Mouse (Mus musculus) liver, embryonic 15.5 days (tissue): ENCODE measurements around the gene Slc35f5. TPM values are rescaled to one million over a fixed set of nuclear protein-coding genes. Genes with fewer than 3 reads are reported as not detected.
A peak's percentile ranks its signal among the peaks of the same experiment; 100 is the strongest.
"Not testable (repeated sequence)": the region's sequence is repeated elsewhere in the genome, so short reads cannot be mapped to it uniquely, and the experiment has no call there.

Experiments
- ATAC-seq: fragments of 200-750 bp; cut with Nextera tagmentation; 2 replicates; pipeline ENCODE4 v1.8.0; 2017; ENCODE audit warnings: moderate number of reproducible peaks, mild to moderate bottlenecking, moderate library complexity; ENCODE audit not compliant: insufficient read depth
- H3K27ac ChIP-seq: fragments of 300-500 bp; sonication (generic); replicated peaks from 2 replicates; pipeline ENCODE4 v1.5.1; 2015; ENCODE audit warnings: mild to moderate bottlenecking, inconsistent platforms
- H3K27me3 ChIP-seq: fragments of 300-500 bp; sonication (generic); 2 replicates; pipeline ENCODE4 v1.6.1; 2015; ENCODE audit warnings: mild to moderate bottlenecking, inconsistent platforms
- H3K36me3 ChIP-seq: fragments of 300-500 bp; sonication (generic); replicated peaks from 2 replicates; pipeline ENCODE4 v1.6.1; 2015; ENCODE audit warnings: moderate library complexity, mild to moderate bottlenecking, inconsistent platforms
- H3K4me1 ChIP-seq: fragments of 300-500 bp; sonication (generic); replicated peaks from 2 replicates; pipeline ENCODE4 v1.6.1; 2015; ENCODE audit warnings: inconsistent platforms
- H3K4me2 ChIP-seq: fragments of 300-500 bp; sonication (generic); 2 replicates; pipeline ENCODE4 v1.6.1; 2015; ENCODE audit warnings: moderate library complexity, mild to moderate bottlenecking, inconsistent platforms
- H3K4me3 ChIP-seq: fragments of 300-500 bp; sonication (generic); replicated peaks from 2 replicates; pipeline ENCODE4 v1.5.1; 2015; ENCODE audit warnings: mild to moderate bottlenecking, inconsistent platforms
- H3K9ac ChIP-seq: fragments of 300-500 bp; sonication (generic); 2 replicates; pipeline ENCODE4 v1.6.1; 2015; ENCODE audit warnings: moderate library complexity, mild to moderate bottlenecking, inconsistent platforms
- H3K9me3 ChIP-seq: fragments of 300-500 bp; sonication (generic); replicated peaks from 2 replicates; pipeline ENCODE4 v1.6.1; 2016; ENCODE audit warnings: inconsistent platforms
- WGBS: fragments of 180-500 bp; shearing (Covaris S2); methylation state at CpG from one replicate; pipeline ENCODE4 v1.1.7; 2015; ENCODE audit warnings: mixed read lengths; ENCODE audit not compliant: insufficient replicate concordance; 5-methylcytosine and 5-hydroxymethylcytosine counted together
- polyA plus RNA-seq: library from polyadenylated mRNA; unstranded; fragments of >200 nt; fragmentation: Nextera tagmentation; extraction: Ambion mirVana; gene quantifications from 2 replicates; pipeline ENCODE4 v1.2.1, GENCODE M21; 2015

Gene Slc35f5
- 28.7 and 30.7 TPM in 2 replicates for polyA plus RNA-seq

- Histone ChIP-seq H3K36me3 (no peaks in the 10 kb centered on the region), H3K4me3 (peak within 1 kb of the TSS; percentile 72), H3K9ac (peak within 1 kb of the TSS; percentile 64), H3K27me3 (no peaks in the 10 kb centered on the region; the same call in 1 of the 2 replicates), H3K4me1 (peaks cover 31% of the 10 kb centered on the region), H3K27ac (peak within 1 kb of the TSS; percentile 84), H3K4me2 (peak within 1 kb of the TSS; percentile 88), H3K9me3 (no peaks in the 10 kb centered on the region)
- under 1% methylated on average over 61 of the region's 61 CpGs for WGBS
- peak; percentile 89 for ATAC-seq
Measured at GRCm38 (mm10) chr1:125560259-125561192, at the start of gene Slc35f5. Gene Slc35f5, plus strand, starts transcription at chr1:125560595.

GRCm38 (mm10) chr1:125514706-125515105 lies 45.7 kb upstream of the Slc35f5 start:
- Histone ChIP-seq H3K27me3 (no peaks in the 10 kb centered on the region), H3K9me3 (no peaks in the 10 kb centered on the region), H3K36me3 (no peaks in the 10 kb centered on the region), H3K4me3 (no peak overlapping the region), H3K27ac (no peak overlapping the region), H3K4me1 (no peaks in the 10 kb centered on the region), H3K4me2 (no peak overlapping the region), H3K9ac (no peak overlapping the region)
- ATAC-seq, result no peak
- 76% methylated on average over 5 of the region's 5 CpGs for WGBS

- Histone ChIP-seq H3K36me3 (no peaks in the 10 kb centered on the region), H3K9ac (no peak overlapping the region), H3K4me3 (no peak overlapping the region), H3K27me3 (no peaks in the 10 kb centered on the region), H3K4me1 (no peaks in the 10 kb centered on the region), H3K9me3 (no peaks in the 10 kb centered on the region), H3K27ac (no peak overlapping the region), H3K4me2 (no peak overlapping the region)
- 57% methylated on average over 7 of the region's 7 CpGs for WGBS
- ATAC-seq, result no peak
Measured at GRCm38 (mm10) chr1:125516910-125517659, 43.3 kb upstream of the Slc35f5 start.

GRCm38 (mm10) chr1:125519107-125519611 lies 41.2 kb upstream of the Slc35f5 start:
- 31% methylated on average over 5 of the region's 5 CpGs for WGBS
- Histone ChIP-seq H3K27ac (0 out of 2 replicates have a peak overlapping the region, but pooled peaks have one; percentile 19), H3K4me3 (no peak overlapping the region)

GRCm38 (mm10) chr1:125525965-125526665 lies 34.3 kb upstream of the Slc35f5 start:
- H3K36me3 ChIP-seq, result no peaks in the 10 kb centered on the region
- ATAC-seq, result no peak

More at GRCm38 (mm10) chr1:125519107-125519611, 41.2 kb upstream of the Slc35f5 start:
- Histone ChIP-seq H3K4me2 (no peak overlapping the region), H3K9ac (no peak overlapping the region), H3K4me1 (no peaks in the 10 kb centered on the region), H3K36me3 (no peaks in the 10 kb centered on the region), H3K9me3 (no peaks in the 10 kb centered on the region), H3K27me3 (no peaks in the 10 kb centered on the region)
- peak; percentile 91 for ATAC-seq

GRCm38 (mm10) chr1:125526666-125527004 lies 33.8 kb upstream of the Slc35f5 start:
- Histone ChIP-seq H3K36me3 (no peaks in the 10 kb centered on the region), H3K9ac (no peak overlapping the region), H3K27me3 (no peaks in the 10 kb centered on the region), H3K9me3 (no peaks in the 10 kb centered on the region), H3K27ac (no peak overlapping the region), H3K4me3 (no peak overlapping the region), H3K4me1 (no peaks in the 10 kb centered on the region), H3K4me2 (no peak overlapping the region)
- no peak for ATAC-seq
- WGBS, result 55% methylated on average over 1 of the region's 1 CpGs

More at GRCm38 (mm10) chr1:125525965-125526665, 34.3 kb upstream of the Slc35f5 start:
- no peak overlapping the region for H3K27ac ChIP-seq
- H3K9ac ChIP-seq, result no peak overlapping the region
- H3K4me2 ChIP-seq, result no peak overlapping the region
- no peak overlapping the region for H3K4me3 ChIP-seq
- H3K27me3 ChIP-seq, result no peaks in the 10 kb centered on the region
- H3K9me3 ChIP-seq, result no peaks in the 10 kb centered on the region
- H3K4me1 ChIP-seq, result no peaks in the 10 kb centered on the region
- 41% methylated on average over 7 of the region's 7 CpGs for WGBS

GRCm38 (mm10) chr1:125527364-125527763 lies 33.0 kb upstream of the Slc35f5 start:
- Histone ChIP-seq H3K9me3 (no peaks in the 10 kb centered on the region), H3K4me1 (no peaks in the 10 kb centered on the region), H3K27me3 (no peaks in the 10 kb centered on the region), H3K27ac (no peak overlapping the region), H3K4me2 (no peak overlapping the region), H3K36me3 (no peaks in the 10 kb centered on the region), H3K9ac (no peak overlapping the region), H3K4me3 (no peak overlapping the region)
- 48% methylated on average over 3 of the region's 3 CpGs for WGBS
- no peak for ATAC-seq

GRCm38 (mm10) chr1:125533180-125533912 lies 27.0 kb upstream of the Slc35f5 start:
- not testable (repeated sequence) for H3K9ac ChIP-seq, H3K4me2 ChIP-seq, H3K27ac ChIP-seq, H3K36me3 ChIP-seq, H3K27me3 ChIP-seq, H3K4me1 ChIP-seq, H3K4me3 ChIP-seq, H3K9me3 ChIP-seq, ATAC-seq
- 62% methylated on average over 10 of the region's 10 CpGs for WGBS

- Histone ChIP-seq H3K27me3 (no peaks in the 10 kb centered on the region), H3K9ac (no peak overlapping the region), H3K27ac (no peak overlapping the region), H3K4me3 (no peak overlapping the region), H3K9me3 (no peaks in the 10 kb centered on the region), H3K36me3 (no peaks in the 10 kb centered on the region), H3K4me2 (no peak overlapping the region), H3K4me1 (no peaks in the 10 kb centered on the region)
- whole genome bisulfite sequencing, result 69% methylated on average over 2 of the region's 2 CpGs
- no peak for ATAC-seq
Measured at GRCm38 (mm10) chr1:125537131-125537530, 23.3 kb upstream of the Slc35f5 start.

GRCm38 (mm10) chr1:125537776-125538175 lies 22.6 kb upstream of the Slc35f5 start:
- no peak overlapping the region for H3K4me3 ChIP-seq
- H3K4me2 ChIP-seq, result no peak overlapping the region
- no peak overlapping the region for H3K9ac ChIP-seq
- 58% methylated on average over 8 of the region's 8 CpGs for WGBS
- no peaks in the 10 kb centered on the region for H3K9me3 ChIP-seq
- no peak for ATAC-seq
- no peak overlapping the region for H3K27ac ChIP-seq
- no peaks in the 10 kb centered on the region for H3K27me3 ChIP-seq
- H3K36me3 ChIP-seq, result no peaks in the 10 kb centered on the region
- H3K4me1 ChIP-seq, result no peaks in the 10 kb centered on the region
